In the genomic region with DNA sequence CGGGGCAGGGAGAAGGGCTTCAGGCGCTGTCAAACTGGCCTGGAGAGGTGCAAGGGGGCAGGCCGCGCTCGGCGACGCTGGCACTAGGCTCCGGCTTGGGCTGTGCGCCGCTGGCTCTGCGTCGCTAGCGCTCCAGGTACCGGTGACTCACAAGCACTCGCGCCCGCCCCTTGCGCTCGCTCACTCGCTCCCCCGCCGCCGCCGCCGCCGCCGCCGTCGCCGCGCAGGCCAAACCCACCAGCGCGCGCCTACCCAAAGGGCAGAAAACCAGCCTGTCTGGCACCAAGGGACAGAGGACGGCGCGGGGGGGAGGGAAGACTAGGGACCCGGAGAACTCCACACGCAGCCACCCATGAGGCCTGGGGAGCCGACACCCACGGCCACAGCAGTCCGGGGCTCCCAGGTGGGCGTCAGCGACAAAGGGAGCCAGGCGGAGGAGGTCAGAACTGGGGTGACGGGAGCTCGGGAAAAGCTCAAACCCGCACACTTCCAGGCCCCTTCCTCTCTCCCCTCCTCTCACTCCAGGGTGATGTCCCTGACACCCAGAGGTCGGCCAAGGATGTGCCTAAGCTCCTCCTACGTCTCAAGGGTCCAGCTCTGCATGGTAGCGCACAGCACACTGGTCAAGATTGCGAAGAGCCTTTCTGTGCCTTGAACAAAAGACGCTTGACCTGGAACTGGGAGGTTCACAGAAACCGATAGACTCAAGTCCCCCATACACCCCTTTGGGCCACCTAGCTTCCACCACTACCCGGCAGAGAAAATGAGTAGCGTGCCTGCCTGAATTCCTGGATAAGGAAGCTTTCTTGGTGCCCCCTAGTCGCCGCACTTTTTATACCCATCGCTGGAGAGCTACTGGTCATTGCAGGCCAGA, we compare ENCODE assay signal across 8 mouse cellular contexts. TPM values are rescaled to one million over a fixed set of nuclear protein-coding genes. Genes with fewer than 3 reads are reported as not detected.
DNase-seq lines count a peak whose midpoint lies in the region; ATAC-seq lines count a peak whose summit lies in the region.

A gene (minus strand): TSS at position 508 of the 874 bp plus-strand sequence.

- peaks cover 46% of the 10 kb centered on the region for H3K27me3 ChIP-seq in intestine, embryonic 14.5 days (replicated peaks; ENCODE audit: control insufficient read depth, insufficient read depth, low read length)
- peaks cover 51% of the 10 kb centered on the region for H3K27me3 ChIP-seq in limb, embryonic 13.5 days
- H3K27me3 ChIP-seq in midbrain, embryonic 15.5 days (replicated peaks): peaks cover 19% of the 10 kb centered on the region

- DNase-seq in heart, adult 11 months: peak; percentile 90
- no peak for DNase-seq in heart, adult 9 months (ENCODE audit: low spot score in 2 of 2)
- peak; percentile 79 to 86 for DNase-seq in cerebellum, postnatal 10 days
- DNase-seq in frontal cortex, postnatal 36 days (ENCODE audit: low spot score in 2 of 2): peak; percentile 73 to 75
- peak; percentile 79 for DNase-seq in intestine, embryonic 14.5 days (ENCODE audit: low spot score)
- peak; percentile 37 for DNase-seq in testis, postnatal 10 days (ENCODE audit: low spot score)

- 2% methylated on average over 59 of the region's 59 CpGs for WGBS in intestine, embryonic 14.5 days
- under 1% methylated on average over 57 of the region's 59 CpGs for WGBS in limb, embryonic 13.5 days
- under 1% methylated on average over 59 of the region's 59 CpGs for WGBS in midbrain, embryonic 15.5 days

- H3K4me1 ChIP-seq in intestine, embryonic 14.5 days (replicated peaks; ENCODE audit: control insufficient read depth, insufficient read depth, low read length): no peaks in the 10 kb centered on the region; the same call in 1 of the 2 replicates
- peaks cover 20% of the 10 kb centered on the region for H3K4me1 ChIP-seq in limb, embryonic 13.5 days
- H3K4me1 ChIP-seq in midbrain, embryonic 15.5 days: peaks cover 22% of the 10 kb centered on the region

- peak within 1 kb of the TSS; percentile 98 for H3K4me2 ChIP-seq in intestine, embryonic 14.5 days (ENCODE audit: low read length)
- H3K4me2 ChIP-seq in limb, embryonic 13.5 days (replicated peaks): peak within 1 kb of the TSS; percentile 99
- H3K4me2 ChIP-seq in midbrain, embryonic 15.5 days: peak within 1 kb of the TSS; percentile 89

- H3K9me3 ChIP-seq in intestine, embryonic 14.5 days (ENCODE audit: control insufficient read depth, low read length): no peaks in the 10 kb centered on the region
- H3K9me3 ChIP-seq in limb, embryonic 13.5 days: no peaks in the 10 kb centered on the region
- H3K9me3 ChIP-seq in midbrain, embryonic 15.5 days: no peaks in the 10 kb centered on the region

- peak within 1 kb of the TSS; percentile 34 for H3K9ac ChIP-seq in intestine, embryonic 14.5 days (ENCODE audit: low read length)
- H3K9ac ChIP-seq in limb, embryonic 13.5 days: peak within 1 kb of the TSS; percentile 71
- peak within 1 kb of the TSS; percentile 66 for H3K9ac ChIP-seq in midbrain, embryonic 15.5 days

- ATAC-seq in intestine, embryonic 14.5 days (replicated peaks; ENCODE audit: low FRiP score, low TSS enrichment, low read depth): peak; percentile 86
- ATAC-seq in limb, embryonic 13.5 days (ENCODE audit: low FRiP score, low read depth): peak; percentile 83
- peak; percentile 92 for ATAC-seq in midbrain, embryonic 15.5 days (replicated peaks)

- no peaks in the 10 kb centered on the region for H3K36me3 ChIP-seq in intestine, embryonic 14.5 days (ENCODE audit: control insufficient read depth, insufficient read depth, low read length)
- no peaks in the 10 kb centered on the region for H3K36me3 ChIP-seq in limb, embryonic 13.5 days
- H3K36me3 ChIP-seq in midbrain, embryonic 15.5 days (replicated peaks): no peaks in the 10 kb centered on the region

- peak within 1 kb of the TSS; percentile 58 for H3K4me3 ChIP-seq in intestine, embryonic 14.5 days (ENCODE audit: low read depth, low read length)
- H3K4me3 ChIP-seq in limb, embryonic 13.5 days: peak within 1 kb of the TSS; percentile 69
- peak within 1 kb of the TSS; percentile 54 for H3K4me3 ChIP-seq in midbrain, embryonic 15.5 days

- no peak within 1 kb of the TSS for H3K27ac ChIP-seq in intestine, embryonic 14.5 days (ENCODE audit: low read depth)
- no peak within 1 kb of the TSS for H3K27ac ChIP-seq in limb, embryonic 13.5 days
- H3K27ac ChIP-seq in midbrain, embryonic 15.5 days: peak within 1 kb of the TSS; percentile 70

RNA-seq across cellular contexts. Expression of the gene that starts here (rescaled TPM):
- 0.66 and 0.99 TPM in 2 replicates for polyA plus RNA-seq in intestine, embryonic 14.5 days (2014; fragmentation: Nextera tagmentation; extraction: Ambion mirVana)
- polyA plus RNA-seq in limb, embryonic 13.5 days (2015; fragmentation: Nextera tagmentation; extraction: Ambion mirVana): 16.9 and 20.8 TPM in 2 replicates
- polyA plus RNA-seq in midbrain, embryonic 15.5 days (2015; fragmentation: Nextera tagmentation; extraction: Ambion mirVana): 11.0 and 11.7 TPM in 2 replicates

Comparison
In these comparisons a context has a peak if more than half of its experiments do, and no peak if none do; other contexts are left out.
1. DNase-seq: peak in heart, adult 11 months (single experiment), cerebellum, postnatal 10 days (2 of 2), frontal cortex, postnatal 36 days (2 of 2) and testis, postnatal 10 days (single experiment); none in heart, adult 9 months (0 of 2).
2. Peak in DNase-seq, ATAC-seq, H3K4me3 ChIP-seq, H3K9ac ChIP-seq and H3K4me2 ChIP-seq in intestine, embryonic 14.5 days; RNA of the gene not detected or under 1 TPM.
3. Peak in every context shown above with its lines, with median percentiles within 50 percentile points of each other: ATAC-seq, H3K4me2 ChIP-seq, H3K4me3 ChIP-seq and H3K9ac ChIP-seq.